Mouse (Mus musculus) heart, embryonic 16.5 days (tissue): ENCODE data around the gene Nme7. TPM values are rescaled to one million over a fixed set of nuclear protein-coding genes. Genes with fewer than 3 reads are reported as not detected.

ENCODE experiments used
- ATAC-seq: fragments of 200-750 bp; cut with Nextera tagmentation; replicated peaks from 2 replicates; pipeline ENCODE4 v1.8.0; 2017; ENCODE audit warnings: moderate number of reproducible peaks; ENCODE audit not compliant: insufficient read depth, low FRiP score; ENCODE audit errors: extremely low read depth
- H3K27ac ChIP-seq: fragments of 300-500 bp; sonication (generic); 2 replicates; pipeline ENCODE4 v1.5.1; 2014; ENCODE audit warnings: mild to moderate bottlenecking, low read length, control low read depth, moderate library complexity
- H3K27me3 ChIP-seq: fragments of 300-500 bp; sonication (generic); 2 replicates; pipeline ENCODE4 v1.6.1; 2014; ENCODE audit warnings: low read length, mixed read lengths; ENCODE audit not compliant: control insufficient read depth, insufficient read depth
- H3K36me3 ChIP-seq: fragments of 300-500 bp; sonication (generic); 2 replicates; pipeline ENCODE4 v1.6.1; 2014; ENCODE audit not compliant: control insufficient read depth, insufficient read depth
- H3K4me1 ChIP-seq: fragments of 300-500 bp; sonication (generic); 2 replicates; pipeline ENCODE4 v1.6.1; 2014; ENCODE audit warnings: low read length, mixed read lengths; ENCODE audit not compliant: control insufficient read depth, insufficient read depth
- H3K4me2 ChIP-seq: fragments of 300-500 bp; sonication (generic); 2 replicates; pipeline ENCODE4 v1.6.1; 2014; ENCODE audit warnings: low read depth, mild to moderate bottlenecking, control low read depth, low read length
- H3K4me3 ChIP-seq: fragments of 300-500 bp; sonication (generic); 2 replicates; pipeline ENCODE4 v1.5.1; 2014; ENCODE audit warnings: mild to moderate bottlenecking, control low read depth, low read length
- H3K9ac ChIP-seq: fragments of 300-500 bp; sonication (generic); 2 replicates; pipeline ENCODE4 v1.6.1; 2014; ENCODE audit warnings: low read length, control low read depth
- H3K9me3 ChIP-seq: fragments of 300-500 bp; sonication (generic); replicated peaks from 2 replicates; pipeline ENCODE4 v1.6.1; 2016; ENCODE audit warnings: low read length; ENCODE audit not compliant: control insufficient read depth
- WGBS: fragments of 180-500 bp; shearing (Covaris S2); extraction: QIAGEN DNeasy Blood & Tissue Kit; methylation state at CpG from one replicate; pipeline ENCODE4 v1.1.7; 2014; 5-methylcytosine and 5-hydroxymethylcytosine counted together
- polyA plus RNA-seq: library from polyadenylated mRNA; unstranded; fragments of >200 nt; fragmentation: Nextera tagmentation; extraction: Ambion mirVana; gene quantifications from 2 replicates; pipeline ENCODE4 v1.2.1, GENCODE M21; 2015

Gene Nme7
- polyA plus RNA-seq, 1 experiment from 2014 or later, result 21.9 TPM

GRCm38 (mm10) chr1:164419401-164419800 is 115.5 kb downstream of the Nme7 start:
- H3K4me2 ChIP-seq, result no peak overlapping the region
- ATAC-seq, result no peak
- H3K4me1 ChIP-seq, result no peaks in the 10 kb centered on the region
- no peaks in the 10 kb centered on the region for H3K27me3 ChIP-seq
- no peak overlapping the region for H3K4me3 ChIP-seq
- no peak overlapping the region for H3K27ac ChIP-seq
- WGBS, result 79% methylated on average over 8 of the region's 8 CpGs
- H3K9ac ChIP-seq, result no peak overlapping the region
- no peaks in the 10 kb centered on the region for H3K36me3 ChIP-seq
- no peaks in the 10 kb centered on the region for H3K9me3 ChIP-seq

GRCm38 (mm10) chr1:164420623-164421354 is 116.9 kb downstream of the Nme7 start:
- Histone ChIP-seq H3K36me3 (no peaks in the 10 kb centered on the region), H3K4me3 (no peak overlapping the region), H3K27me3 (no peaks in the 10 kb centered on the region), H3K4me2 (no peak overlapping the region), H3K4me1 (no peaks in the 10 kb centered on the region), H3K27ac (no peak overlapping the region), H3K9ac (no peak overlapping the region), H3K9me3 (no peaks in the 10 kb centered on the region)
- ATAC-seq, result no peak
- WGBS, result 69% methylated on average over 6 of the region's 6 CpGs

GRCm38 (mm10) chr1:164426227-164426626 is 122.3 kb downstream of the Nme7 start:
- Histone ChIP-seq H3K4me2 (no peak overlapping the region), H3K4me1 (peaks cover 7% of the 10 kb centered on the region; the same call in 1 of the 2 replicates), H3K36me3 (no peaks in the 10 kb centered on the region), H3K27ac (no peak overlapping the region), H3K4me3 (no peak overlapping the region), H3K9me3 (no peaks in the 10 kb centered on the region), H3K27me3 (no peaks in the 10 kb centered on the region), H3K9ac (no peak overlapping the region)
- peak; percentile 67 for ATAC-seq
- WGBS, result 55% methylated on average over 7 of the region's 7 CpGs

GRCm38 (mm10) chr1:164427777-164428176 is 123.9 kb downstream of the Nme7 start:
- 67% methylated on average over 7 of the region's 7 CpGs for WGBS
- no peaks in the 10 kb centered on the region for H3K36me3 ChIP-seq
- no peak overlapping the region for H3K4me2 ChIP-seq
- no peak overlapping the region for H3K27ac ChIP-seq
- no peaks in the 10 kb centered on the region for H3K9me3 ChIP-seq
- ATAC-seq, result no peak
- H3K4me1 ChIP-seq, result peaks cover 7% of the 10 kb centered on the region; the same call in 1 of the 2 replicates
- no peaks in the 10 kb centered on the region for H3K27me3 ChIP-seq
- no peak overlapping the region for H3K4me3 ChIP-seq
- no peak overlapping the region for H3K9ac ChIP-seq

- H3K4me1 ChIP-seq, result peaks cover 7% of the 10 kb centered on the region; the same call in 1 of the 2 replicates
- no peak overlapping the region for H3K4me3 ChIP-seq
- WGBS, result 55% methylated on average over 9 of the region's 9 CpGs
- H3K9me3 ChIP-seq, result no peaks in the 10 kb centered on the region
- no peak overlapping the region for H3K27ac ChIP-seq
- H3K4me2 ChIP-seq, result no peak overlapping the region
- peak; percentile 59; the same call in 1 of the 2 replicates for ATAC-seq
- no peak overlapping the region for H3K9ac ChIP-seq
- H3K27me3 ChIP-seq, result no peaks in the 10 kb centered on the region
- H3K36me3 ChIP-seq, result no peaks in the 10 kb centered on the region
Observed at GRCm38 (mm10) chr1:164428644-164429043, 124.7 kb downstream of the Nme7 start.

GRCm38 (mm10) chr1:164432649-164433048 is 128.7 kb downstream of the Nme7 start:
- H3K27me3 ChIP-seq, result no peaks in the 10 kb centered on the region
- H3K4me2 ChIP-seq, result no peak overlapping the region
- H3K36me3 ChIP-seq, result peaks cover 9% of the 10 kb centered on the region
- ATAC-seq, result no peak
- no peak overlapping the region for H3K27ac ChIP-seq
- WGBS, result 86% methylated on average over 5 of the region's 5 CpGs
- H3K4me1 ChIP-seq, result peaks cover 15% of the 10 kb centered on the region
- H3K9me3 ChIP-seq, result no peaks in the 10 kb centered on the region
- no peak overlapping the region for H3K4me3 ChIP-seq
- H3K9ac ChIP-seq, result no peak overlapping the region

- Histone ChIP-seq H3K27me3 (no peaks in the 10 kb centered on the region), H3K9ac (no peak overlapping the region), H3K4me3 (no peak overlapping the region), H3K36me3 (peaks cover 20% of the 10 kb centered on the region), H3K4me2 (no peak overlapping the region), H3K9me3 (no peaks in the 10 kb centered on the region), H3K27ac (no peak overlapping the region), H3K4me1 (peaks cover 8% of the 10 kb centered on the region)
- no peak for ATAC-seq
- 49% methylated on average over 6 of the region's 6 CpGs for WGBS
Observed at GRCm38 (mm10) chr1:164434049-164434448, 130.1 kb downstream of the Nme7 start.

GRCm38 (mm10) chr1:164436749-164437148 is 132.8 kb downstream of the Nme7 start:
- Histone ChIP-seq H3K27ac (no peak overlapping the region), H3K9ac (no peak overlapping the region), H3K4me1 (peaks cover 8% of the 10 kb centered on the region), H3K4me3 (no peak overlapping the region), H3K9me3 (no peaks in the 10 kb centered on the region), H3K36me3 (peaks cover 41% of the 10 kb centered on the region), H3K27me3 (no peaks in the 10 kb centered on the region), H3K4me2 (no peak overlapping the region)
- 82% methylated on average over 7 of the region's 7 CpGs for WGBS
- no peak for ATAC-seq

GRCm38 (mm10) chr1:164440230-164440629 is 136.3 kb downstream of the Nme7 start:
- no peak overlapping the region for H3K9ac ChIP-seq
- H3K4me1 ChIP-seq, result peaks cover 2% of the 10 kb centered on the region
- no peaks in the 10 kb centered on the region for H3K9me3 ChIP-seq
- H3K36me3 ChIP-seq, result peaks cover 59% of the 10 kb centered on the region
- no peak for ATAC-seq
- H3K27me3 ChIP-seq, result no peaks in the 10 kb centered on the region
- no peak overlapping the region for H3K4me2 ChIP-seq
- no peak overlapping the region for H3K4me3 ChIP-seq
- no peak overlapping the region for H3K27ac ChIP-seq
- 70% methylated on average over 6 of the region's 6 CpGs for WGBS
